Mouse (Mus musculus): ENCODE measurements around the gene Nox4. TPM values are rescaled to one million over a fixed set of nuclear protein-coding genes. Genes with fewer than 3 reads are reported as not detected.

The Nox4 gene
- 0.99 TPM for polyA plus RNA-seq (2014; fragmentation: Illumina TruSeq; extraction: RNeasy Lipid Tissue Mini Kit (QIAGEN cat#74804); ENCODE audit: low read depth, low replicate concordance)

DNA sequence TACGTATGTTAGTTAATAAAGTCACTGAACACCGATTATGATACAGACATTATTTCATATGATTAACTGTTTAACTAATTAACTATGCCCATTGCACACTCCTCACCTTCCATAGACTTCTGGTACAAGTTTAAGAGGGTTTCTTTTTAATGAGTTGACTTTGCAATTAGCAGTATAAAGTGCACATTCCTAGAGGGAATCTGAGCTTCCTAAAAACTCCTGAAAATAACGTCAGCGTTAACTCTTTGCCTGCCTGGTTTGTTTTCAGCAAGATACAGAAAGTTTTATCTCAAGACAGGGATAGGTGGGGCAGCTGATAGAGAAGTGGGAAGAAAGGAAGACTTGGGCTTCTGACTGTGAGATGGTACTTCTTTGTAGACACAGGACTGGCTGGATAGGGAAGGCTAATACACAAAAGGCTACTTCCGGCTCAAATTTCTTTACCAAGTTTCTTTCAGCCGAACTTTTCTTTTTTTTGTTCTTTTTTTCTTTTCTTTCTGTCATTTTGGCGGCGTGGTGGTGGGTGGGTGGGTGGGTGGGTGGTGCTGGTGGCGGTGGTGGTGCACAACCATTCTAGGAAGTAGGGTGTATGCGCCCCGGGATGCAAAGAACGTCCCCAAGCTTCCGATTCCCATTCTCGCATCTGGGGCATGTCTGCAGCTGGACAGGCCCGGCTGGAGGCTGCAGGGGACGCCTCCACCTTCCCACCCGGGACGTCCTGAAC lies at the start of gene Nox4:
Nox4 (plus strand) TSS at position 241 of the 724 bp plus-strand sequence.

Other genes with a start within 250 kb of the Nox4 start
- not detected for gene Vmn2r79, start 250.0 kb upstream of the Nox4 start, polyA plus RNA-seq (2014; fragmentation: Illumina TruSeq; extraction: RNeasy Lipid Tissue Mini Kit (QIAGEN cat#74804); ENCODE audit: low read depth, low replicate concordance)
- not detected for gene Tyr, start 247.4 kb downstream of the Nox4 start, polyA plus RNA-seq (2014; fragmentation: Illumina TruSeq; extraction: RNeasy Lipid Tissue Mini Kit (QIAGEN cat#74804); ENCODE audit: low read depth, low replicate concordance)

Data from testis, adult 10 weeks (tissue).